Mouse (Mus musculus) 3134 (cell line): Measurements from ENCODE around the gene Wbp1l.
"Not testable (repeated sequence)": the region's sequence is repeated elsewhere in the genome, so short reads cannot be mapped to it uniquely, and the experiment has no call there.

ENCODE experiments used
- DNase-seq: peaks from one replicate; pipeline ENCODE4 v3.0.0-alpha.2; 2011; ENCODE audit warnings: low spot score; ENCODE audit not compliant: insufficient read length; ENCODE audit errors: extremely low read depth

Wbp1l gene

DNA sequence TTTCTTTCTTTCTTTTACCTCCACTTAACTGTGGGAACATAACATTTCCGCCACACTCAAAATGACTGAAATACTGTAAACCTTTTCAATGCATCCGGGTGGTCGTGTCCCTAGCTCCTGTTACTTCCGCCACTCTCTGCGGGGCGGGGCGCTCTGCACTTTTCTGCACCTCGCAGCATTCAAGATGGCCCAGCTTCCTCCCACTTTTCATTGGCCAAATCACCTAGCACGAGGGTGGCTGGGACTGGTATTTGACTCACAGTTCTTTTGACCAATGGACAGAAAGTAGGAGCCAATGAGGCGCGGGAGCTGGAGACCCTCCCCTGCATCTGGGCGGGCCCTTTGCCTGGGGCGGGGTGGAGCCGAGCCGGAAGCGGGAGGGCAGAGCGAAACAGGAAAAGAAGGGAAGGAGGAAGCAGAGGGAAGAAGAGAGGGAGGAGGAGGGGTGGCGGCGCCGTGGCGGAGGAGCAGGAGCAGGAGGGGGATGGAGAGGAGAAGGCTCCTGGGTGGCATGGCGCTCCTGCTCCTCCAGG, at the start of gene Wbp1l:
Gene Wbp1l, plus strand, starts transcription at position 365 of the 533 bp plus-strand sequence.
- DNase-seq, result peak; percentile 98

DNA sequence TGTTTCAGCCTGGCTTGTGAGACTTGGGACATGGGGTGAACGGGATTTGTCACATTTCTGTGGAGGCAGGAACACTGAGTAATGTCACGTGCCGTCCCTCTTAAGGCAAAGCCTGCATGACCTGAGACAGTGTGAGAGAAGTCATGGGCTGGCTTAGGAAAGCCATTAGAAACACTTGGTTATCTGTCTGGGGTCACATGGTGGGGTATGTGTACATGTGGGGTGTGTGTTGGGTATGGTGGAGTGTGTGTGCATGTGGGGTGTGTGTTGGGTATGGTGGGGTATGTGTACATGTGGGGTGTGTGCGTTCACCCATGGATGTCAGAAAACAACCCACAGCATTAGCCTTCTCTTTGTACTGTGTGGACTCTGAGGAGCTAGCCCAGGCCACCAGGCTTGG, 48.5 kb upstream of the Wbp1l start:
- no peak for DNase-seq

DNA sequence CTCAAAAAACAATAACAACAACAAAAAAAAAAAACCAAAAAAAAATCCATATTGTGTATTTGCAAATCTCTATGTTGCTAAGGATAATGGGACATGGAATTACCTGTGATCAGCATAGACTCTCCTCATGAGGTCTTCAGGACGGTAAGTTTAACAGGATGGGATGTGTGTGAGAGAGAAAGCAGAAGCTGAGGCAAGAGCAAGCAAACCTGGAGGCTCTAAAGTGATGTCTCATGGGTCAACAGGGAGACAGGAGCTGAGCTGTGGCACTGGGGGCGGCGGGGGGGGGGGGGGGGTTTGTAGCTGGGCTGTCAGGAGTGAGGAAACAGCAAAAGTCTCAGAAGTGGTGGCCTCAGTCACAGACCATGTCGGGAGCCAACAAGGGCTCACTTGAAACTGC, 46.4 kb upstream of the Wbp1l start:
- no peak for DNase-seq

DNA sequence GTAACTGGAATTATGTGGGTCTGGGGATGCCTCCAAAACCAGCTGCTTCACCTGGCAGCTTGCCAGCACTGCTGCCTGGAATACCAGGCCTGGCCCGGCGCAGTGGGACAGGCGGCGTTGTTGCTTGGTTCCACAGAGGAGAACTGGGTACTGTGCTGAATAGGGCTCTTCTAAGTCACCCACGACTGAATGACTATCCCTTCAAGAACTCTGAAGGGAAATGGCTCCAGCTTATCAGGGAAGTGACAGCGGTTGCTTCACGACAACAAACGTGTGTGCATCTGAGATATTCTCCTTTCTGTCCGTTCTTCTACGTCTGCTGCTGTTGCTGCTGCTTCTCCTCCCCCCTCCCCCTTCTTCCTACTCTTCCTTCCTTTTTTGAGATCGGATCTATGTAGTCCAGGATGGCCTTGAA, 45.3 kb upstream of the Wbp1l start:
- no peak for DNase-seq

DNA sequence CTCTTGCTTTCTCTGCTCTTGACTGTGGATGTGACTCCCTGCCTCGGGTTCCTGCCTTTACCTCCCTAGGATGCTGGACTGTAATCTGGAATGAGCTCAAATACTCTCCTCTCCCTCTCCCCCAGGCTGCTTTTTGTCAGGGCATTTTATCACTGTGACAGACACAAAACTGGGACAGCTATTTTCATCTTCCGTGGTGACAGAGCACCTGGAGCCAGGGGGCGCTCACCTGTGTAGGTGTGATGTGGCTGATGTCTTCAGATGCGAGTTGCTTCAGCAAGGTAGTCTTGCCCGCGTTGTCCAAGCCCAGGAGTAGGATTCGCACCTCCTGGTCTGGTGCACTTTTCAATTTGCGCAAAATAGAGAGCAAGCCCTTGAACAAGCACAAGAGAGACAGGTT, 40.9 kb upstream of the Wbp1l start:
- DNase-seq, result no peak

DNA sequence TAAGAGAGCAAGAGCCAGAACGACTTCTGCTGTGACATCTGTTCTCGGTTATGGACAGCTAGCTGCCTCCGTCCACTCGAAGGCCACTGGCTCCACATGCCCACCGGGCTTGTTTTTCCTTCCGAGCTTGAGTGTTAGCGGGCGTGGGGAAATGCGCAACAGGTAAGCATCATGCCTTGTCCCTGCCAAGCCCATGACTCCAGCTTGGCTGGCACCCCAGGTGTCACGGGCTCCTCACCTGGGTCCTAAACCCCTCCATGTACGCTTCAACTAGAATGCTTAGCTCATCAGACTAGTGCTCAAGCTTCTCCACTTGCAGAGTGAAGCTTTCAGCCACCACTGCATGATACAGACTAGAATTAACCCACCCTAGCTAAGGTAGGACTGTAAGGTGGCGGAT, 40.3 kb upstream of the Wbp1l start:
- DNase-seq, result no peak

DNA sequence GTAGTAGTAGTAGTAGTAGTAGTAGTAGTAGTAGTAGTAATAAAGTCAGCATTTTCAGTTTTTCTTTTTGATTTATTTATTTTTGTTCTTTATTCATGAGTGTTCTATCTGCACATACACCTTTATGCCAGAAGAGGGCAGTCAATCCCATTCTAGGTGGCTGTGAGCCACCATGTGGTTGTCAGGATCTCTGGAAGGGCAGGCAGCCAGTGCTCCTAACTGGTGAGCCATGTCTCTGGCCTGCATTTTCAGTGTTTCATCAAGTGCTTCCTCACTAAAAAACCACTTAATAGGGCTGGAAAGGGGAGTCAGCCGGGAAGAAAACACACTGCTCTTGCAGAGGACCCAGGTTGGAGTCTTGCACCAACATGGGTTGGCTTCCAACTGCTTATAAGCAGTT, 36.8 kb upstream of the Wbp1l start:
- peak; percentile 57 for DNase-seq

DNA sequence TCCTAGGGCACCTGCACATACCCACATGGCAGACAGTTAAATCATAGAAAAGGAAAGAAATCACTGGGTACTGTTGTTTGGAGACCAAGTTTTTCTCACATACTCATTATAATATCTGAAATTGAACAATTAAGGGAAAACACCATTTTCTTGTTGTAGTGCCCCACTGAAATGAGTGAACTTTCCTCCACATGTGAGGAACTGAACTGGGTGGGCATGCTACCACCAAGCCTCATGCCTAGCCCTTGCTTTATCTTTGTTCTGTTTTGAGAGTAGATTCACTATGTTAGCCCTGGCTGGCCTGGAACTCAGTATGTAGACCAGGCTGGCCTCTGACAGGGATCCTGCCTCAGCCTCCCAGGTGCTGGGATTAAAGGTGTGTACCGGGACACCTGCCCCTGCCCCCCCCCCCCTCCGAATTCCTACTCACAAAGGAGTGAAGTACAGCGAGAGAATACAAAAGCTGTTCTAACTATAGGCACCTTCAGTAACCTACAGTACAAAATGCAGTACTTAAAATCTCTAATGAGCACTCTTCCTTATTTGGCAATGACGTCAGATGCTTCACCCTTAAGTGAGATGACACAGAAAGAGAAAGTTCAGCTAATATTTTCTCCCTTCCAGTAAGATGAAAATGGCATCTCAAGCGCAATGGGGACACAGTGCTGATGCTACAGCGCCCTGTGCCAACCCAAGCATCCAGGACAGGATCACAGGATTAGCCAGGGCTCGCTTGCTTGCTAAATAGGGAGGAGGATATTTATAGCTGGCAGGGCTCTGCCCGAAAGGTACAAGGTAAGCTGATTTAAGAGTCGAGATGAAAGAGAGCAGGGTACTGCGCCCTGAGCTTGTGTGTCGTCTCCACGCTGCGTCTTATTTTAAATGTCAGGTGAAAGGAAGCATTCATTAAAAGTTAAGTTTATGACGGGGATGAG, 36.0 kb upstream of the Wbp1l start:
- DNase-seq, result no peak

DNA sequence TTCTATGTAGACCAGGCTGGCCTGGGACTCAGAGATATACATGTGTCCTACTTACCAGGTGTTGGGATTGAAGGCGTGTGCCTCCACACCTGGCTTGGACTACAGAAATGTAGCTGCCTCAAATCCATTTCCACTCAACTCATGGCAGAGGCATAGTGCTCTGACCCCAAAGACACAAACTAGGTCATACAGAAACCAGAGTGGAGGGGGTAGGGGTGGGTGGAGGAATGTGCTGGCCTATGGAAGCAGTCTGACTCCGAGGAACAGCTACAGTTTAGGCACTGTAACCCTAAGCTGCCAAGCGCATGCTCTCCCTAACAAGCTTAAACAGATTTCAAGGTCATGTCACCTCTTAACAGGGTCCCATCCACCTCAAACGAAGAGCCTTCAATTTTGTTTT, 35.3 kb upstream of the Wbp1l start:
- no peak for DNase-seq

DNA sequence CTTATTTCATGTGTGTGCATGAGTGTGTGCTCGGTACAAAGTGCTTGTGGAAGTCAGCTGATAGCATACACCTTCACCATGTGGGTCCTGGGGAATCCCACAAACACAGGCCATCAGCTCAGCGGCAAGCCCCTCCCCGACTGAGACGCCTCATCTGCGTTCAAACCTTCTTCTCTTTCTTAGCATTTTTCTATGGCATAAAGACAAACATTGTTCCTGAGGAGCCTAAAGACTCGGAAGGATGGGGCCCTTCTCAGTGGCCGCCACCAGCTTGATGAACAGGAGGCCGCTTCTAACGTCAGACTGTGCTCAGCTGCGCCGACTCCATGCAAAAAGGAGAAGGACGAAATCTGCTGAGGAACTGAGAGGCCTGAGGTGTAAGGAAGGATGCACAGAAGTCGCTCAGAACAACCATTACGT, 34.8 kb upstream of the Wbp1l start:
- DNase-seq, result no peak

DNA sequence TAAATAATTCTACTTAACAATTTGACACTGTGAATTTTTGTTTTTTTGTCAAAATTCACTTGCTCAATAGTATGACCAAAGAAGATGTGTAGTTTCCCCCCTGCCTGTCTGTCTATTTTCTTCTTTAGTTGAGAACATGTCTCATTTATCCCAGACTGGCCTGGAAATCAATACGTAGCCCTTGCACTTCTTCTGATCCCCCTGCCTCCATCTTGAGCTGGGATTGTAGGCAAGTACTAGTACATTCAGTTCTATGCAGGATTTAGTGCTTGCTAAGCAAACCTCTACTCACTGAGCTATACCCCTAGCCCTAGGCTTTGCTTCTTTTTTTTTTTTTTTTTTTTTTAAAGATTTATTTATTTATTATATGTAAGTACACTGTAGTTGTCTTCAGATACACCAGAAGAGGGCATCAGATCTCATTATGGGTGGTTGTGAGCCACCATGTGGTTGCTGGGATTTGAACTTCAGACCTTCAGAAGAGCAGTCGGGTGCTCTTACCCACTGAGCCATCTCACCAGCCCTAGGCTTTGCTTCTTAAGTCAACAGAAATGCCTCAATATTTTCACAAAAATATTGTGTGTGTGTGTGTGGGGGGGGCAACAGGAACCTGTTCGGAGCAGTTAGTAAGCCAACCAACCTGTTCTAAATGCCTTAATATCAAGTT, 27.5 kb upstream of the Wbp1l start:
- not testable (repeated sequence) for DNase-seq

DNA sequence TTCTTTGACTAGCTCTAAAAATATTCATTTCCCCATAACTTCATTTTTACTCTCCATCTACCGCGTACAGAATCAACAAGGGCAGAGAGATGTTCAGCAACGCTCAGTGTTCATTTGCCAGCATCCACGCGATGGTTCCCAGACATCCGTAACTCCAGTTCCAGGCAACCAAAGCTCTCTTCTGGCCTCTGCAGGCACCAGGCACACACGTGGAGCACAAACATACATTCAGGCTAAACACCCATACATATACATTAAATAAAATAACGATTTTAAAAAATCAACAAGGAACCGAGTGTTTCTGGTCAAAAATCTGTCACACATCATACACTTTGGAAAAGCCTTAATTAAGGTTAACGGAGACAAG, 27.0 kb upstream of the Wbp1l start:
- DNase-seq, result no peak

DNA sequence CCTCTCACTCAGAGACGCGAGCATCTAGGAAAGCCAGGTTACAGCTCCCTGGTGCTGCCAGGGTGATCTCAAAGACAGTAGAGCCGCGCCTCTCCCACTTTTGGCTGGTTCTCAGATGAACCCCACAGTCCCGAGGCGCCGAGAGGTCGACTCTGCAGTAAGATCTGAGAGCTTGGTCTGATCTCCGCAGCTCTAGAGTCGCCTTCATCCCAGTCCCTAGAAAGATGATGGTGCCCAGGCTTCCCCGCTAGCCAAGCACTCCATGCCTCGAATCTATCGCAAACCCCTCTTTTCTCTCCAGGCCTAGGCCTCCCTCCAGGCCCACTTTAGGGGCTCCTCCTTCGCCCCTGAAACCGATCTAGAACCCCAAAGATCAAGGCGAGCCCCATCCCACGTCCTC, 26.3 kb upstream of the Wbp1l start:
- no peak for DNase-seq

DNA sequence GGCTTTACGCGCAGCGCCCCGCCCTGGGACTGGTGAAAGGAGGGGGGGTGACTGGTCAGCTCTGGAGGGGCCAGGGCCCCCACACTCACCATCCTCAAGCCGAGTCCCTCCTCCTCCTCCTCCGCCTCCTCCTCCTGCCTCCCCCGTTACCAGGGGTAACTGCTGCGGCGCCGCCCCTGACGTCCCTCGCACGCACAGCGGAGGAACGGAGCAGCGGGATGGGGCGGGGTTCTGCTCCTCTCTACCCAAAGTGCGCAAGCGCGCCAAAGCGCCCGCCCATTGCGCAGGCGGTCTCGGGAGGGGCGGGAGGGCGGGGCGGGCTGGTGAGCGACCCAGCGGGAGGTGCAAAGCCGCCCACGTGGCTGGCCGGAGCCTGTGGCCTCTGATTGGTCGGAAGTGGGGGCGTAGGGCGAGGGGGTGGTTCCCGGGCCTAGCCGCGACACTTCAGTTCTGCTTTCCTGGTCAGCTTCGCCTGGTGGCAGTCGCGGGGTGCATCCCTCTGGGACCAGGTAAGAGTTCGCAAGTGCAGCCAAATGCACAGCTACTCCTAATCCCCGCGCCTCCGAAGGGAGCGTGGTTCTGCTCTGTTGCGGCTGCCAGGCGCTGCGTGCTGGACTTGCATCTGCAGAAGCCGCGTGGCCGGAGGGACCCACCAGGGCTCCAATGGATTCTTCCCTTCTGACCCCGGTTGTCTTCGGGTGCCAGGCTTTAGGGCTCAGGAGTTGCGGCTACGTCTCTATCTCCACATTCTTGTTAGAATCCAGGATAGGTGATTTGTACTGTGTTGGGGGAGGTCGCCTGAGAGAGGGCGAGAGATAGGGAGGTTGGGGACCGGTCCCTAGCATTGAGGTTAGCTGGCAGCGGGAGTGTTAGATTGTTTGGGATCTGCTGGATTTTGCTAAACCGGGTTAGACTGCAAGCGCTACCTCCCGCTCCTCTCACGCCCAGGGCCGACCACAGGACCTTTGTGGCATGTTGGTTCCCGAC, 25.6 kb upstream of the Wbp1l start, which contains the start of the genes Arl3 and Sfxn2:
Gene Arl3, minus strand, starts transcription at position 248 of the 987 bp plus-strand sequence.
Gene Sfxn2, plus strand, starts transcription at position 415 of the 987 bp plus-strand sequence.
- DNase-seq, result peak; percentile 97

DNA sequence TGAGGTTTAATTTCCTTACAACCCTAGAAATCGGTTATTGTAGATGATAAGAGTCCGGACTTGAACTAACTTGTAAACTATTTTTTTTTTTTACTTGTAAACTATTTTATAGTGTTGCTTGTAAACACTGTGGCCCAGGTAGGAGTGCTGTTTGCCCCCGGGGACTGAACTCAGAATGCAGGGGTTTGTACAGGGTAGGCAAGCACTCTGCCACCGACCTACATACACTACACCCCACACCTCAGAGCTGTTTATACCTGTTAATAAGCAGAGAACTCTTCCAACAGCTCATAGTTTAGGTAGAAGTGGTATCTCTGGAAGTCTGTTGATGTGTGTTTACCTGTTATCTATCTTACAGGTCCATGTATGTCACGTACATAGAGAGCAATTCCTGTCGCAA, 24.9 kb upstream of the Wbp1l start:
- no peak for DNase-seq

DNA sequence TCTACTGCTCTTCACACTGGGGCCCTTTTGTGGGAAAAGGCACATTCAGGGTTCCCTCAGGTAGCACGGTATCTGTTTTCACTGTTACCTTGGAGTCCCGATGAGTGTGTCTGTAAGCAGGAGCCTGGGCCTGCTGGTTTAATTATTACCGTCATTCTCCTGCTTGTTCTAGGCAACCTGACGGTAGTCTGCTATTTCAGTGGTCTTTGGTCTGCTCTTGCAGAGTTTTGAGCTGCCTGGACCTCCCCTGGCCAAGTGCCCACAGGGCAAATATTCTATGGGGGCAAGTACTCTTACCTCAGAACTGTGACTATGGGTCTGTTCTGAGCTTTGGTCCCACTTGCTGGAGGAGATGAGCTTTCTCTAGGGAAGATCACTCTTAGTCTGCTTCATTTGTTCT, 23.7 kb upstream of the Wbp1l start:
- no peak for DNase-seq

DNA sequence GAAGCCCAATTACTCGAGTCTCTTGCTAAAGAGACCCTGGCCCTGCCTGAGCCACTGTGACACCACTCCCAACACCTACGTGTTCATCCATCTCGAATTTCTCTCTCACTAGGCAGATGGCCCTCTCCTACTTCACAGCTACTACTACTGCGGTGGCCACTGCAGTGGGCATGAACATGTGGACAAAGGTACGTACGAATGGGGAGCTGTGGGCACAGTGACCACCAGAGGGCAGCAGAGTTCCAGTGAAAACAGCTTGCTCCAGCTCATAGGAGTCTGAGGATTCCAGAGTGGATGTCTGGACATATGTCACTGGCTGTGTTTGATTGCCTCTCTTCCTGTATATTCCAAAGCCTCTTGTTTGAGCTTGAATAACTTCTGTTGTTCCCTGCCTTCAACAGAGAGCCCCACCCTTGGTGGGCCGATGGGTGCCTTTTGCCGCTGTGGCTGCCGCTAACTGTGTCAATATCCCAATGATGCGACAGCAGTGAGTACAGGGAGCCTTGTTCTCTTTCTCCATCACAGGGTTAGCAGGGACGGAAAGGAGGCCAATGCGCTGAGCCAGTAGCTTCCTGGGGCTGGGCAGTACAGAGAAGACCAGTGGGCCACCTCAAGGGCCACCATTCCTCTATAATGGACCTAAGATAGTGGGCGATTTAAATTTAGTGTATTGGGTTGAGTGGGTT, 10.9 kb upstream of the Wbp1l start:
- peak; percentile 32 for DNase-seq

DNA sequence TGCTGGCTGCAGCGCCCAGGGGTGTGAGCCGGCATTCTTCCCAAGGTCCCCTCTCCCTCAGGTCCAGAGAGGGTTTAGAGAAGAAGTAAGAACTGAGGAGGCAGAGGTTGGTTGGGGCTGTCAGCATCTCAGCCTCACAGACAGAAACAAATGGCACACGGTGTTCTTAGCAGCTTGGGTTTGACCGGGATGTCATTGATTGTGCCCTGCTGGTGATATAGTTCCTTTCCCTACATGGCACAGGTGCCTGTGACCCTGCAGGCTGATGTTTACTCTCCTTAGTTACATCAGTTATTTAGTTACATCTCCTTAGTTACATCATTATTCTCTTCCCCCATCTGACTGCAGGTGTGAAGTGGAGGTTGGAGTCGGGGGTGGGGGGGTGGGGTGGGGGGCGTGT, 7.3 kb upstream of the Wbp1l start:
- no peak for DNase-seq

DNA sequence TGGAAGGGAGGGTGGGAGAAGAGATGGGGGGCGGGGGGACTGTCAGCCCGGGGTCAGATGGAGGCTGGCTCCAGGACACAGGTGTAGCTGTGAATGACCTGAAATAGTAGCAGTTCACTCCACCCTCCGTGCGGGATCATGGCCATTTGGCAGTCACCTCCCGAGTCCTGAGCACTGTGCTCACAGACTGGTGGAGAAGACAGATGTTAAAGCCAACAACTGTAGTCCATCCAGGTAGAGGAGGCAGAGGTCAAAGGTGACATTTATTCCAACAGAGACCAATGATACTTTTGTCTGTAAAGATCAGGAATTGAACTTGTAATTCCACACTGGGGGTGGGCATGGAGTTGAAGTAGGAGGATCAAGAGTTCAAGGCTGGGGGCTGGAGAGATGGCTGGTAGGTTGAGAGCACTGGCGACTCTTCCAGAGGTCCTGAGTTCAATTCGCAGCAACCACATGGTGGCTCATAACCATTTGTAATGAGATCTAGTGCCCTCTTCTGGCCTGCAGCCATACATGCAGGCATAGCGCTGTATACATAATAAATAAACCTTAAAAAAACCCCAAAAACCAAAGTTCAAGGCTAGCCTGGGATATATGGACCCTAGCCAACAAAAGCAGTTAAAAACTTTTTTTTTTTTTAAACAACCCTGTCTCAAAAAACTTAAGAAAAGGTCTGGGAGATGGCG, 6.0 kb upstream of the Wbp1l start:
- no peak for DNase-seq
